Mouse (Mus musculus) embryo, embryonic 10.5 days (tissue): Measurements from ENCODE around the gene Gins3.
"Not testable (repeated sequence)": the region's sequence is repeated elsewhere in the genome, so short reads cannot be mapped to it uniquely, and the experiment has no call there.

Source experiments
- DNase-seq: peaks from one replicate; pipeline ENCODE4 v3.0.0-alpha.2; 2015; ENCODE audit warnings: low spot score

The Gins3 gene

DNA sequence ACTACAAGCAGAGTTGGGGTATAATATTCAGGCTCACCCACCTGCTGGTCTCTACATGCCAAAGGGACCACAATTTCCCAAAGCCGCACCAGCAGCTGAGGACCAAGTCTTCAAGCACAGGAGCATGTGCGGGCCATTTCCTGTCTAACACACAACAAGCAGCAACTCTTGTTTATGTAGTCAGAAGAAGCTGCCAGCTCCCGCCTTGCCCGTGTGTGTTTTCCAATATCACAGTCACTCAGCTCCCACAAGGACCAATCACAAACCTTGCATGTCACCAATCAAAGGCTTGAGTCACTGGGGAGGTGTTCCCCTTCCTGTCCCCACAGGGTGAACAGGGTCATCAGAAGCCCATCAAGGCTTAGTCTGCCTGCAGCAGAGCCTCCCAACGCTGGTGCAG is 20.1 kb downstream of the Gins3 start:
- no peak for DNase-seq

DNA sequence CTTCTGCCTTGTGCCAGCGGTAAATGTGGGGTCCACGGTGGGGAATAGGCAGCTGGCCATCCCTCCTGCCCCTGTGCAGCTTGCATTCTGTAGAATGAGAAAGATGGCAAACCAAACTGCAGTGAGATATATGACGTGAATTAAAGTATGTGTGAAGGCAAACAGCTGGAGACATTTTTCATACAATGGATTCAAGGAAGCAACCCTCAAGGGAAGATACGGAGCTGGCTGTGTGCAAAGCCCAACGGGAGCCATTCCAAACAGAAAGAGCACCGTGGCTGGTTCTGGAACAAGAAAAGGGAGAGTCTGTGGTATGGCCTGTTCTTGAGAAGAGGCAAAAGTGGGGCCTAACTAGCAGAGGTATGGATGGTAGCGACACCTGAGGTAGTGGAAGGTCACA is 22.6 kb downstream of the Gins3 start:
- DNase-seq, result no peak

DNA sequence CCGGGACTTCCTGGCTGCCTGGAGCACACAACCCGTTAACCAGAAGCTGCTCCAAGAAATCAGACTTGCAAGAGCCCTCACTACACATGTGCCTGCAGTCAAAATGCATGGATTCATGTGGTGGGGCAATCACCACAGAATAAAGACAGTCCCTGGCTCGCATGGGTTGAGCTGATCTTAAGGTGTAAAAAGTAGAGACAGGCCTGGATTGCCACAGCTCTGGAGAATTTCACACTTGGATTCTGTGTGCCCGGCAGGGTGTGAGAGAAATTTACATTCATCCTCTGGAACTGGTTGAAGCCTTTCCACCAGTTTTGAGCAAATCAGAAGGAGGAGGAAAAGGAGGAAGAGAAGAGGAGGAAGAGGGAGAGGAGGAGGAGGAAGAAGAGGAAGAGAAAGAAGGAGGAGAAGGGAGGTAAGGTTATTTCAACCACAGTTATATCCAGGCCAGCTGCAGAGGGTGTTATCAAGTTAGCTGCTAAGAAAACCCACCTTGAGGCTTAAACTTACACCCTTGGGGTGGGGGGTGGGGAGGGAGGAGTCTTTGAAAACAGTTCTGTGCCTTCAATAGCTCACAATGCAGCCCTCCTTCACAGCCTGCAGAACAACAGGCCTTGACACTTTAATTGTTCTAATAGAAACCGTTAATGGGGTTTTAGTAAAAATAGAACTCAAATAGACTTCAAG is 23.2 kb downstream of the Gins3 start:
- no peak for DNase-seq

DNA sequence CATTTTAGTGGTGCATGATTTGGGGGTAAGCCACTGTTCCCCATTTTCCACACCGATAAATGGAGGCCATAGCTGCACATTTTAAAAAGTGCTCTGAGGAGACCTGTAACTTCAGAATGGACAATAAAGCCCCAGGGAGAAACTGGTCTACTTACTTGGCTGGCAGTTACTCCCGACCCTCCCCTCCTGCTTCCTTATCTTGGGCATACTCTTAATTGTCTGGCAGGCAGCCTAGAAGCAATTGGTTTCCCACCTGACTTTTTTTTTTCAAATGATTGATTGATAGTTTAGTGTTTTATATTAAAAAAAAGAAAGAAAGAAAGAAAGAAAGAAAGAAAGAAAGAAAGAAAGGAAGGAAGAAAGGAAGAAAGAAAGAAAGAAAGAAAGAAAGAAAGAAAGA is 24.3 kb downstream of the Gins3 start:
- DNase-seq, result no peak

DNA sequence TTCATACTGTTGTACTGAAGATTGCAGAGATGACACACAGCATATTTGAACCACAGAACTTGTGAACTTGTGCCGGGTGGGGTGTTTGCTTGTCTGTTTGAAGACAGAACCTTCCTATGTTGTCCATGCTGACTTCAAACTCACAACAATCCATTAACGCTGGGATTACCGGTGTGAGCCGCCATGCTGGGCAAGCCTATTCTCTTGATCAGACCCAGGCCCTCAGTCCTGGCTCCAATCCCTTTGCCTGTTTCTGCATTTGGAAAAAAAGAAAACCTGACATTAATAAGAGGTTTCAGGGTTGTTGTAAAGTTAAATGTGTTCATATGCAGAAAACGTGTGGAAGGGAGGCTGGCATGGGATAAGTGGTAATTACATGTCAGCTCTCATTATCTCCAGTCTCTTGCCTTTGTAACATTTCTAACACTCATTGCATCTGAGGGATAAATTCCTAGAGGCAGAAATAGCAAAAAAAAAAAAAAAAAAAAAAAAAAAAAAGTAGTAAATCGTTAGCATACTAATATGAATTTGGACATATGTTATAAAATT is 27.2 kb downstream of the Gins3 start:
- no peak for DNase-seq

DNA sequence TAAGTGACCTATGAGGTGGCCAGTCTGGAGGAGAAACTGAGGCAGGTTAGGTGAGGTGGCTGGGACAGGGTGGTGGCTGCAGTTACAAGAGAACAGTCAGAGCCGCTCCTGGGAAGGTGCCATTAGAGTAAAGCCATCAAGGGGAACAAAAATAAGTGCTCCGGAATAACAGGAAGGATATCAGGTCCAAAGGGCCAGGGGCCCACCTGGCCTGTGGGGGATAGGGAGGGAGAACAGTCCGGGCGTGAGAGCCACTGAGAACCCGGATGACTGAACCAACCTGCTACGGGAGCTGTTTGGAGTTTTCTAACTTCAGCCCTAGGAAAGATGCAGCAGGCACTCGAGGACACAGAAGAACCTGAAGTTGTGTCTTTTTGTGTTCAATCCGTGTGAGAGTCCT is 27.8 kb downstream of the Gins3 start:
- no peak for DNase-seq

DNA sequence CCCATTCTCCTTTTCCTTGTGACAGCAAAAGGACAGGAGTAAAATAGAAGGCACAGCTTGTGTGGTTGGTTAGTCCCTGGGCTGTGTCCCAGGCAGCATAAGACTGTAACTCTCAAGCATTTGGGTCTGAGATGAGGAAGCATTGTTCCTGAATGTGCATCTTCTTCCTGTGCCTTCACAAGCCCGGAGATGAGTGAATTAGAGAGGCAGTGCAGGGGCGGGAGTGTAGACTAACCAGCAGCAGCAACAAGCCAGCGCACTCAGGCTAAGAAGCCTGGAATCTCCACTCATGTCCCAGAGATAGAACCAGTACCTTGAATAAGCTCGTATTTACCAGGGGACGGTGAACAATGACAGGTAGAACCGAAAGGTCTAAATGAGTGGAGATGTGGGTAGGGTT is 28.3 kb downstream of the Gins3 start:
- DNase-seq, result no peak

DNA sequence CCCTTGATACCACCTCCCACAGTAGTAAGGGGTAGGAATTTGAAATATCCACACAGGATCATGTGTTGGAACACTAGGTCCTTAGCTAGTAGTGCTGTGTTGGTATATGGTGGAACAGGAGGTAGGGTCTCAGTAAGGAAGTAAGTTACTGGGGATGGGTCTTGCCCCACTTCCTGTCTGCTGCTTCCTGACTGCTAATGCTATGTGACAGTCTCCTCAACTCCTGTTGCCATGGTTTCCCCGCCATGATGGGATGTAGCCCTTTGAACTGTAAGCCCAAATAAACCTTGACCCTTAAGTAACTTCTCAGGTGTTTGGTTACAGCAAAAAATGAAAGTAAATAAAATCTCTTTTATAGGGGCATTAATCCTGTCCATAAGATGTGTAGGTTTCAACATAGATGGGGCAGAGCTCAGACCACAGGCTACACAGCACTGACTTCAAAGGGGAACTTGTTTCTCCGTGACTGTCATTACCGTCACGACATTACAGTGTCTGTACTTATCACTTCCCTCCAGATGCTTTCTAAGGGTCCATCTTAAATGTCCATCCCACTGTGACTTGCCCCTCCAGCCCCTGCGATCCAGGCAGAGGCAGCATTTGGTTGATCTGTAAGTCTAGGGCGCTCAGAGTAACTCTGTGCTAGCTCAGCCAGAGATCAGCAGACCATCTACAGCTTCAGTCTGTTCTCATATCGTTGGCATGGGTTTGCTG is 29.8 kb downstream of the Gins3 start:
- no peak for DNase-seq

DNA sequence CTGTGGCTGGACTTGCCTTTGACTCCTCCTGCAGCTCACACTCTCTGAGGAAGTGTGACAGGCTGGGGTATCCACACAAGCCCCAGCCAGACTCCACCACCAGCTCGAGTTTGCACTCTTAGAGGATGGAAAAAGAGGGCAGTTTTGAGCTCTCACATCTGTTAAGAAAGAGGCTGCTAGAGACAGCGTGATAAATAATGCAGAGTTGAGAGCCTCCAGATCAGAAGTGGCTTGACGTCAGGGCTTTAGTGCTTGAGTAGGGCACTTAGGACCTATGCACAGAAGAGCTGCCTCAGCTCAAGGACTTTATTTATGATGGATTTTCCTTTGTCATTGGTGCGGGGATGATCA is 30.3 kb downstream of the Gins3 start:
- no peak for DNase-seq

DNA sequence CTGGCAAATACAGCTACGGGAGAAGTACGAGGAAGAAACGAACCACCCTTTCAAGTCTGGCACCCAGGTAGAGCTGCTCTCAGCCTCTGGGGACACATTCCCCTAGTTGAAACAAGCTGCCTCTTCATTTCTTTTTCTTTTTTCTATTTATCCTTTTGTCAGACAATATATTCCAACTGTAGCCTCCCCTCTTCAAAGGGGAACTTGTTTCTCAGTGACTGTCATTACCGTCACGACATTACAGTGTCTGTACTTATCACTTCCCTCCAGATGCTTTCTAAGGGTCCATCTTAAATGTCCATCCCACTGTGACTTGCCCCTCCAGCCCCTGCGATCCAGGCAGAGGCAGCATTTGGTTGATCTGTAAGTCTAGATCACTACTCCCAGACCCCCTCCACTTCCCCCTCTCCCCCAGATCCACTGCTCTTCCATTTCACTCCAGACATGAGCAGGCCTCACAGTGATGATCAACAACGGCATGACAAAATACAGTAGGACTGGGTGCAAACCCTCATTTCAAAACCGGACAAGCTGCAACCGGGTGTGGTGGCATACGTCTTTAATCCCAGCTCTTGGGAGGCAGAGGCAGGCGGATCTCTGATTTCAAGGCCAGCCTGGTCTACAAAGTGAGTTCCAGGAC is 32.7 kb downstream of the Gins3 start:
- not testable (repeated sequence) for DNase-seq

DNA sequence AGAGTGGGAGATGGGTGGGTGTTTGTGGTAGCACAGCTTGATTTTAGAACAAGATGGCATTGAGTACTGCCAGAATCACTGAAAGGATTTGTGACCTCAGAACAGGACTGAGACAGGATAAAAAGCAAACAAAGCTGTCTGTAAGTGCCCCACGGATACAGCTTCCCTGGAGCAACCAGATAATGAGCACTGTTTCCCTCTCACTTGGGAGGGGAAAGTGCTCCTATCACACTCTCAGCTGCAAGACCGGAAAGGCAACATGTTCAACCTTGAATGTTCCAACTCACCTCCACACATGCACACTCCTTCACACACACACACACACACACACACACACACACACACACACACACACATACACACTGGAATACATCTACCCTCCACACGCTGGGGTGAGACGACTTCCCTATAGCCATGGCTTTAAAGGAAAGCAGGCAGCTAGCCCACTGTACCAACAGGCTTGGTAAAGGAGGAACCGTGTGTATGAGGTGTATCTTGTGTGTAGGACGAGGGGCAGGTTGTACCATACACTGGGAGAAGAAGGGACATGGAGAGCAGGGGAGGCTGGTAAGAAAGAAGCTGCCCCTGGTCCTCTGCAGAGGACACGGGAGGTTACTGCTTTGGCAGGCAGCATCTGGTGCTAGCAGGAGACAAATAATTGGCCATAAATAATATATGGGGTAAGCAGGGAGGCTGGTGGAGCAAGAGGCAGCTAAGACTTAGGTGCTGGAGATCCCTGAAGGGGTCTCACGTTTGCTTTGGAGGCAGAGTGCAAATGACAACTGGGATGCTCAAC is 35.1 kb downstream of the Gins3 start:
- DNase-seq, result no peak

DNA sequence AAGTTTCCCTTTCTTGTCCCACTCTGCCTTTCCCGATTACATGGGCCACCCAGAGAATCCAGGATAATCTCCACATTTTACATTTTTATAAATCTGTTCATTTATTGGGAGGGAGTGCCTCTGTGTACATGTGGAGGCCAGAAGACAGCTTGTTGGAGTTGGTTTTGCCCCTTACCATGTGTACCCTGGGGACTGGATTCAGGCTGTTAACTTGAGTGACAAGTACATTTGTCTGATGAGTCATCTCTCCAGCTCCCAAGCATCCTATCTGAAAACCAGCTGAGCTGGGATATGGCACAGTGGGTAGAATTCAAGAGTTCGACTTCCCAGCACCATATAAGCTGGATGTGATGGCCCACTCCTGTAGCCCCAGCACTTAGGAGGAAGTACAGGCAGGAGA is 36.7 kb downstream of the Gins3 start:
- no peak for DNase-seq

DNA sequence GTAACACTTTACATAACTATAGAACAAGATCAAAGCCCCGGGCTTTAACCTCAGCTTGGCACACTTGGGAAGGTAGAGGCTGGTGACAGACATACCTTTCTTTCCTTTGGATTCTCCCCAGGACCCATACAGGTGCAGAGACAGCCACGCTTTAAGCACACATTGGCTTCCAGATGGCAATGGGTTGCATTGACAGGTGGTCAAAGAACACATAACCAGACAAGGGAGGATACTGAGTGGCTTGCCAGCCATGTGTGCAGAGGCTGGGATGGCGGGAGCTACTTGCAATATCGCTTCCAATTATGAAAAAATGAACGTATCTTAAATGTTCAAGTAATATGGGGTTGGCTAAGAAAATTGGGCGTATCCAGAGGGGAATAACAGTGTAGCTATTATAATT is 38.6 kb downstream of the Gins3 start:
- no peak for DNase-seq

DNA sequence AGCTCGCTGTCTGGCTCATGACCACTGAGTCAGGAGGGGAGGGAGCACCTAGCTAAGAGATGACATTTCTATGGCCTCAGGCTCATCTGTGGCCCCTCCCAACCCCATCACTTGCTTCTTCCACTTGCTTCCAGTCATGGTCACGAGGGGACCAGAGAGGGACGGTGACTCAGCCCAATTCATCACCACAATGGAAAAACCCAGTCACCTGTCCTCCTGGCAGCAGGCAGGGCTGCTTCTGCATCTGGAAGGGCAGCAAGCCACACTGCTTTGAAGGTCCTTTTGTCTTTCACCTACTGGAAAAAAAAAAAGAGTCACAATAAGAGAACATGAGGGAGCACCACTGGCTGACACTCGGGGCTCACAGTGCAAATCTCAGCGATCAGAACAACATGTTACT is 39.6 kb downstream of the Gins3 start:
- DNase-seq, result no peak

DNA sequence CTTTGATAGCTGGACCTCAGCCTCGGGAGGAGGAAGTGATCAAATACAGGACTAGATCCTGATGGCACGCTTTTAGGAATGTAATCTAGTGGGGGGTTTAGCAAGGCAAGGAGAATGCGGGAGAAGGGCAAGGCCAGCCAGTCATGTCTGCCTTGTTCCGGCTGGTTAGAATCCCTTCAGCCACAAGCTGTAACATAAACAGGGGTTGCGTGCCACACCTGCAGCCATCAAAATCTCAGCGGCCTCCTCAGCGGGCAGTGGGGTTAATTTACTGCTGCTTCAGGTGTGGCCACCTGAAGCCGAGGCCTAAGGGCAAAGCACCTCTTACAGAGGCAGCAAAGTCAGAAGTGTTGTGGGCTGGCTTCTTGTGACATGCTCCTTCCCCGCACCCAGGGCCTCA is 43.4 kb downstream of the Gins3 start, which contains the start of gene Ndrg4:
Ndrg4 (plus strand) TSS at position 350 of the 400 bp plus-strand sequence.
- no peak for DNase-seq

DNA sequence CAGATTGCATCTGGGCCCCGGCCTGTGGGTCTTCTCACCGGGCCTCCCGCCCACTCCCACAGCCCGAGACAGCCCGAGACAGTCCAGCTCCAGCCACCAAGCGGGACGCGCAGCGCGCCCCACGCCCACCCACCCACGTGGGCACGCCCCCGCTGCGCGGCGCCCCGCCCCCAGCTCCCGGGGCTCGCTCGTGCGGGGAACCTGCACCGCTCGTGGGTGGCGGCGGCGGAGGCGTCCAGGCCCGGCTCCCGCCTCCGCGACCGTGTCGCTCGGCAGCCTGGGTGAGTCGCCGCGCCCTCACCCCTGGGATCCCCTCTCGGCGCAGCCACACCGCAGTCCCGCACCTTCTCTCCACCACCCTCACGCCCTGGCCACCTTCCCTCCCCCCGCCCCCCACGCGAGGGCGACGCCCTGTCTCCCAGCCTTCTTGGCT is 44.4 kb downstream of the Gins3 start:
- no peak for DNase-seq

DNA sequence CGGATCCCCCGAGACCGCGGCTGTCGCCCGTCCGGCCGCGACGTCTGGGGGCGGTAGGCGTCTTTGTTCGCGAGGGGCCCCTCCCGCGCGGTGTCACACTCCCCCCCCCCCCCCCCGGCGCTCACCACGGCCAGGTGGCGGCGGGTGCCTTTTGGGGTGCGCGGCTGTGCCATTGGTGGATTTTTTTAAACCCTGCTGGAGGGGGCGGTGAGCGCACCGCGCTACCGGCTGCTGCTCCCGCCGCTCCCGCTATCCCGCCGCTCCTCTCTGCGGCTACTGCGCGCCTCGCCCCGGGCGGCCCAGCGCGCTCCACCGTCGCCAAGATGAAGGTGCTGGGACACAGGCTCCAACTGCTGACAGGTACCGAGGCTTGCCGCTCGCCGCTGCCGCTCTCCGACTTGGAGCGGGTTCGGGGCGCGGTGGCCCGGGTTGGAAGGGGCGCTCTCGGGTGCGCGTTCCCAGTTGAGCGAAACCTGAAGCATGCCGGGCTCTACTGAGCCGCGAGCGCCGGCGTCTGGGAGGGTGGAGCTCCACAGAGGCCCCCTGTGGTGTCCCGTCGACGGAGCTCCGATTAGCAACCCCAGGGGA is 44.9 kb downstream of the Gins3 start:
- DNase-seq, result peak; percentile 27

DNA sequence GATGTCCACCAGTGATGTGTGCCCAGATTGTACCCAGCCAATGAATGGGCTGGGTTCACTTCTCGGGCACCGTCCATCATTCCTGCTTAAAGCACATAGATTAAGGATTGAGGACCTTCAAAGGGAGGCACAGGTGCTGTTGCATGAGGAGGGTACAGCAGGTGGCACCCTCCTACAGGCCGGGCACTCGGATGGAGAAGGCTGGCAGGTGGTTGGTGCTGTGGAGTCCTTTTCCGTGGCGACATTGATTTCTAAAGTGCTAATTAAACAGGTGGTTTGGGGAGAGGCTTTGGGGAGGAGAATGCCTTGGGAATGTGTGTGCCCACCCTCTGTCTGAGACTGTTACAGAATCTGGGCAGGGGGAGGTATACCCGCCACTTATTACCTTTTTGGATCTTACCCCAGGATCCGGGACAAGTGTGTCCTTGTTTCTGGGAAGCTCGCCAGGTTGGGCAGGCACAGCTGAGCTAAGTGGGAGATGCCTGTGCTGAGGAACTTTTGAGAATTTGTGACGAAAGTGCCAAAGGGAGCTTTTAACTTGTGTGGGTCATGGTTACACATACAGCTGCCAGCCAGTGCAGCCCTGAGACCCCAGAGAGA is 54.9 kb downstream of the Gins3 start:
- DNase-seq, result no peak

DNA sequence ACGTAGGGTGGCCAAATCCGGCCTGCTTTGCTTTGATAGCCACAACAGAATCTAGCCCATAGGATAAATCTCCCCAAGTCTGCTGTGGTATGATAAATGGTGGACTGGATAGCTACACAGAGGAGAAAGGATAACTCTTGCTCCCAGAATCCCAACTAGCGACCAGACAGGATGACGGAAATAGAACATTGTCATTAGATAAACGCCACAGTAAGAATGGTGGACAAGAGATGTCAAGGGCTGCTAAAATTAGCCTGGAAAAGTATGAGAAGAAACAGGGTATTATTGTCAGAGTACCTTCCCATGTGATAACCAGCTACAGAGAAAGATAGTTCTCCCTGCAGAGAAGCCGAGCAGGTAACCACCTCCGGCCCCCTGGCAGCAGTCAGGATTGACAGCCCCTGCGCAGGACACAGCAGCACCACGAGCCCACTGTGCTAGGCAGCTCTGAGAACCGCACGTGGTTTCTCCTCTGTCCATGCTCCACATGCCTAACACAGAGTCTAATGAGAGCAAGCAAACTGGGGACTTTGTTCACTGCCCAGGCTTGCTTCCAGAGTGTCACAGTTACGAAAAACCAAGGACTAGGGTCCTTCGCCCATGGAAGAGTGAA is 57.8 kb downstream of the Gins3 start:
- DNase-seq, result no peak

DNA sequence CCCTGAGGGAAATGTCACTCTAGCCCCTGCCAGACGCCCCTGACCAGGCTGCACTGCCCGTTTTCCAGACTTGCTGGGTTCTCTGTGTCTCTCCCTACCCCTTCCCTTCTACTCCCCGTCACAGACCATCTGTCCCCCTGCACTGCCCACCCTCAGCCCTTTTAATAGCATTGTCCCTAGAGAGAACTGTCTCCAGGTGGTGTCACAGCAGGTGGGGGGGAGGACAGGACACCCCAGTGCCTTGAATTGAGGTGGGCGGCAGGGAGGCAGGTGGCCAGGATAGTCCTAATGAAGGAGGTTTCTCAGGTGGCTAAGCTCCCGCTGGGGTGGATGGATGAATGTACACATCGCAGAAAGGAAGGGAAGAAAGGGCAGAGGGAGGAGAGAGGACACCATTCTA is 61.4 kb downstream of the Gins3 start:
- DNase-seq, result no peak
